Mouse (Mus musculus) G1E (cell line): Measurements from ENCODE around the gene Lrtm2.

Experiments
- CTCF ChIP-seq: IDR thresholded peaks from 2 replicates; pipeline ENCODE4 v1.5.1; 2012; ENCODE audit warnings: low read depth, low read length, inconsistent platforms, mixed read lengths
- TAL1 ChIP-seq: conservative IDR thresholded peaks from 2 replicates; pipeline ENCODE4 v1.6.1; 2012; ENCODE audit warnings: low read depth, low read length, inconsistent platforms, mixed read lengths

GRCm38 (mm10) chr6:119280761-119281160, 49.8 kb downstream of the Lrtm2 start:
- TF ChIP-seq TAL1 (no peak), CTCF (no peak)
